ENCODE assay signal across 19 mouse cellular contexts in genomic region chr14:73057764-73058163, GRCm38 (mm10). TPM values are rescaled to one million over a fixed set of nuclear protein-coding genes. Genes with fewer than 3 reads are reported as not detected.
DNase-seq lines count a peak whose midpoint lies in the region; ATAC-seq and TF ChIP-seq lines count a peak whose summit lies in the region.
"Had no signal": no experiment of that assay in that cellular context is flagged by ENCODE, and none has a peak within 500 bp of the region (broad histone marks: within the 10 kb centered on the region; RNA-seq: fewer than 3 reads in every experiment).

No protein-coding gene starts in this region.

- H3K27ac ChIP-seq in lung, embryonic 14.5 days (ENCODE audit: low read depth), result no peak overlapping the region
- H3K27ac ChIP-seq in CH12.LX (ENCODE audit: insufficient read depth, low read depth), result peak overlapping the region; percentile 30
- H3K27ac ChIP-seq in hindbrain, embryonic 14.5 days, result no peak overlapping the region
- H3K27ac ChIP-seq: hindbrain, embryonic 12.5 days; liver, embryonic 15.5 days; neural tube, embryonic 15.5 days; stomach, postnatal 0 days had no signal

- TF ChIP-seq EP300 in CH12.LX (IDR thresholded peaks at IDR 0.05; ENCODE audit: low read length), result peak; percentile 96

- TF ChIP-seq POLR2A in lung, adult 2 months (IDR thresholded peaks at IDR 0.05; ENCODE audit: borderline replicate concordance, extremely low read depth, low read depth, low read length), result no peak
- no peak for TF ChIP-seq POLR2A in CH12.LX (IDR thresholded peaks at IDR 0.05; ENCODE audit: low read depth, low read length)

- in situ Hi-C loops in CH12.LX (cut with MboI; ENCODE audit: low pct_ligation_motif_present, low pct_unique_long_range_greater_than_20kb, low sequenced_read_pairs), result no loop called here

- H3K79me2 ChIP-seq in CH12.LX (replicated peaks; ENCODE audit: control insufficient read depth, extremely low read depth, insufficient read depth, poor library complexity, severe bottlenecking), result no peaks in the 10 kb centered on the region

- no peak for ATAC-seq in lung, embryonic 14.5 days (ENCODE audit: insufficient read depth)
- ATAC-seq in megakaryocyte, adult 5-6 weeks (ENCODE audit: poor library complexity, severe bottlenecking), result peak; percentile 66
- ATAC-seq in hindbrain, embryonic 14.5 days (ENCODE audit: low FRiP score), result no peak
- ATAC-seq: intestine, postnatal 0 days had no signal

- no peaks in the 10 kb centered on the region for H3K36me3 ChIP-seq in lung, embryonic 14.5 days (ENCODE audit: insufficient read depth)
- H3K36me3 ChIP-seq in CH12.LX (replicated peaks in 1 of 2; ENCODE audit: control insufficient read depth in 1 of 2, insufficient read depth in 1 of 2, low read length in 1 of 2), result no peaks in the 10 kb centered on the region
- H3K36me3 ChIP-seq in hindbrain, embryonic 14.5 days (replicated peaks; ENCODE audit: control insufficient read depth, insufficient read depth), result no peaks in the 10 kb centered on the region
- H3K36me3 ChIP-seq: hindbrain, embryonic 12.5 days; liver, embryonic 15.5 days; neural tube, embryonic 15.5 days had no signal

- WGBS in lung, embryonic 14.5 days, result 35% methylated on average over 10 of the region's 10 CpGs
- WGBS in lung, adult 2 months, result 33% methylated on average over 10 of the region's 10 CpGs
- WGBS in hindbrain, embryonic 14.5 days, result 66% methylated on average over 10 of the region's 10 CpGs

- no peak for TF ChIP-seq RAD21 in CH12.LX (IDR thresholded peaks at IDR 0.05; ENCODE audit: low read depth, low read length)

- no peaks in the 10 kb centered on the region for H3K4me1 ChIP-seq in lung, embryonic 14.5 days (ENCODE audit: insufficient read depth)
- H3K4me1 ChIP-seq in lung, adult 2 months (ENCODE audit: control insufficient read depth, insufficient read depth, low read length), result no peaks in the 10 kb centered on the region
- peaks cover 17 to 32% of the 10 kb centered on the region in 2 experiments for H3K4me1 ChIP-seq in CH12.LX (ENCODE audit: control insufficient read depth in 1 of 2, insufficient read depth in 2 of 2)
- H3K4me1 ChIP-seq in hindbrain, embryonic 14.5 days (replicated peaks; ENCODE audit: control insufficient read depth, insufficient read depth, low read length), result no peaks in the 10 kb centered on the region
- H3K4me1 ChIP-seq: hindbrain, embryonic 12.5 days; liver, embryonic 15.5 days; neural tube, embryonic 15.5 days had no signal

- no peaks in the 10 kb centered on the region for H3K27me3 ChIP-seq in lung, embryonic 14.5 days (ENCODE audit: insufficient read depth, low read length)
- no peaks in the 10 kb centered on the region for H3K27me3 ChIP-seq in CH12.LX (replicated peaks)
- H3K27me3 ChIP-seq in hindbrain, embryonic 14.5 days (ENCODE audit: control insufficient read depth, insufficient read depth, low read length), result no peaks in the 10 kb centered on the region
- H3K27me3 ChIP-seq: hindbrain, embryonic 12.5 days; liver, embryonic 15.5 days; neural tube, embryonic 15.5 days had no signal

- dilution Hi-C loops in CH12.LX (cut with MboI; ENCODE audit: extremely low pct_ligation_motif_present, extremely low pct_unique_long_range_greater_than_20kb, low sequenced_read_pairs), result no loop called here

- no peak overlapping the region for H3K9ac ChIP-seq in lung, embryonic 14.5 days
- H3K9ac ChIP-seq in CH12.LX (ENCODE audit: insufficient read depth, low read depth), result 0 out of 2 replicates have a peak overlapping the region, but pooled peaks have one; percentile 8
- no peak overlapping the region for H3K9ac ChIP-seq in hindbrain, embryonic 14.5 days
- H3K9ac ChIP-seq: hindbrain, embryonic 12.5 days; liver, embryonic 15.5 days; neural tube, embryonic 15.5 days had no signal

- peak; percentile 7 for DNase-seq in gastrocnemius, postnatal 25 days
- no peak for DNase-seq in gastrocnemius, postnatal 36 days
- peak; percentile 27 for DNase-seq in lung, embryonic 14.5 days
- no peak for DNase-seq in lung, adult 2 months
- DNase-seq in CH12.LX (ENCODE audit: extremely low read depth), result peak; percentile 88
- DNase-seq in hindbrain, embryonic 14.5 days (ENCODE audit: low spot score), result no peak
- no peak for DNase-seq in thymus, postnatal 10 days (ENCODE audit: low spot score in 2 of 2)
- DNase-seq: adrenal gland, postnatal 36 days; retina, postnatal 1 day; spleen, adult 18-20 months; thymus, postnatal 25 days had no signal

- no peak for TF ChIP-seq CTCF in lung, embryonic 14.5 days (IDR thresholded peaks at IDR 0.05; ENCODE audit: low read depth)
- no peak for TF ChIP-seq CTCF in lung, adult 2 months (IDR thresholded peaks at IDR 0.05; ENCODE audit: insufficient read depth, low read length)
- TF ChIP-seq CTCF in CH12.LX (conservative IDR thresholded peaks at IDR 0.05 in 1 of 2, IDR thresholded peaks at IDR 0.05 in 1 of 2; ENCODE audit: low read depth in 2 of 2, low read length in 2 of 2), result no peak

- intact Hi-C loops in gastrocnemius, postnatal 36 days (cut with DNase I), result no loop called here

- H3K4me3 ChIP-seq in lung, embryonic 14.5 days (ENCODE audit: low read depth, low read length), result no peak overlapping the region
- H3K4me3 ChIP-seq in lung, adult 2 months (replicated peaks; ENCODE audit: extremely low read depth, low read depth, low read length), result no peak overlapping the region
- peak overlapping the region in 1 of 3 experiments; percentile 25 for H3K4me3 ChIP-seq in CH12.LX (replicated peaks in 1 of 3; ENCODE audit: low read depth in 2 of 3, low read length in 2 of 3, poor library complexity in 1 of 3)
- H3K4me3 ChIP-seq in hindbrain, embryonic 14.5 days (replicated peaks; ENCODE audit: low read length), result no peak overlapping the region
- H3K4me3 ChIP-seq: hindbrain, embryonic 12.5 days; liver, embryonic 15.5 days; neural tube, embryonic 15.5 days had no signal

- no peak overlapping the region for H3K4me2 ChIP-seq in lung, embryonic 14.5 days
- H3K4me2 ChIP-seq in CH12.LX (ENCODE audit: insufficient read depth, low read depth, poor library complexity, severe bottlenecking), result peak overlapping the region; percentile 74
- no peak overlapping the region for H3K4me2 ChIP-seq in hindbrain, embryonic 14.5 days (replicated peaks)
- H3K4me2 ChIP-seq: hindbrain, embryonic 12.5 days; liver, embryonic 15.5 days; neural tube, embryonic 15.5 days had no signal

- H3K9me3 ChIP-seq in lung, embryonic 14.5 days (ENCODE audit: low read depth, low read length), result no peaks in the 10 kb centered on the region
- no peaks in the 10 kb centered on the region for H3K9me3 ChIP-seq in CH12.LX (replicated peaks; ENCODE audit: low read length)
- no peaks in the 10 kb centered on the region for H3K9me3 ChIP-seq in hindbrain, embryonic 14.5 days (ENCODE audit: control insufficient read depth, low read length)
- H3K9me3 ChIP-seq: hindbrain, embryonic 12.5 days; liver, embryonic 15.5 days; neural tube, embryonic 15.5 days had no signal

TF ChIP-seq in CH12.LX, 34 proteins besides CTCF, POLR2A, EP300 and RAD21 (continues in another document):
- TF ChIP-seq MAZ (IDR thresholded peaks at IDR 0.05; ENCODE audit: low read depth, low read length), result no peak
- TF ChIP-seq ZKSCAN1 (IDR thresholded peaks at IDR 0.05; ENCODE audit: borderline replicate concordance, low read depth, low read length), result no peak
- peak; percentile 97 for TF ChIP-seq IRF4 (IDR thresholded peaks at IDR 0.05; ENCODE audit: low read depth, low read length)
- TF ChIP-seq ZNF384 (IDR thresholded peaks at IDR 0.05; ENCODE audit: low read depth, low read length), result peak; percentile 78
- TF ChIP-seq MXI1 (IDR thresholded peaks at IDR 0.05; ENCODE audit: low read depth, low read length), result peak; percentile 67
- no peak for TF ChIP-seq ZMIZ1 (IDR thresholded peaks at IDR 0.05; ENCODE audit: low read depth, low read length)
- TF ChIP-seq ZC3H11A (IDR thresholded peaks at IDR 0.05; ENCODE audit: low read depth, low read length), result no peak
- TF ChIP-seq PAX5 (IDR thresholded peaks at IDR 0.05; ENCODE audit: low read length), result no peak
- no peak for TF ChIP-seq USF1 (IDR thresholded peaks at IDR 0.05; ENCODE audit: low read depth, low read length)
- peak; percentile 85 for TF ChIP-seq MAFK (IDR thresholded peaks at IDR 0.05; ENCODE audit: insufficient replicate concordance, low read length)
- TF ChIP-seq TBP (conservative IDR thresholded peaks at IDR 0.05; ENCODE audit: low read depth, low read length), result no peak
- peak; percentile 99 for TF ChIP-seq ETS1 (conservative IDR thresholded peaks at IDR 0.05; ENCODE audit: low read depth, low read length)
- no peak for TF ChIP-seq E2F4 (IDR thresholded peaks at IDR 0.05; ENCODE audit: insufficient replicate concordance, low read depth, low read length)
- TF ChIP-seq TCF12 (IDR thresholded peaks at IDR 0.05; ENCODE audit: low read depth, low read length), result peak; percentile 92
- TF ChIP-seq MEF2A (IDR thresholded peaks at IDR 0.05; ENCODE audit: borderline replicate concordance, low read depth, low read length), result peak; percentile 100
- peak; percentile 23; the same call in 1 of the 2 replicates for TF ChIP-seq MYC (IDR thresholded peaks at IDR 0.05; ENCODE audit: low read depth, low read length)
- peak; percentile 91 for TF ChIP-seq BHLHE40 (IDR thresholded peaks at IDR 0.05; ENCODE audit: low read depth, low read length)
- TF ChIP-seq CHD1 (IDR thresholded peaks at IDR 0.05; ENCODE audit: low read depth, low read length), result no peak
- TF ChIP-seq KAT2A (IDR thresholded peaks at IDR 0.05; ENCODE audit: insufficient replicate concordance, low read length), result no peak
- peak; percentile 74 for TF ChIP-seq ELF1 (IDR thresholded peaks at IDR 0.05; ENCODE audit: low read depth, low read length)
- TF ChIP-seq CHD2 (IDR thresholded peaks at IDR 0.05; ENCODE audit: low read length), result peak; percentile 81
- peak; percentile 89 for TF ChIP-seq JUN (IDR thresholded peaks at IDR 0.05; ENCODE audit: insufficient read depth, low read depth, low read length)
- peak; percentile 96 for TF ChIP-seq RCOR1 (conservative IDR thresholded peaks at IDR 0.05; ENCODE audit: low read depth, low read length)
- no peak for TF ChIP-seq USF2 (conservative IDR thresholded peaks at IDR 0.05; ENCODE audit: low read depth, low read length)
- TF ChIP-seq SIN3A (IDR thresholded peaks at IDR 0.05; ENCODE audit: low read length), result peak; percentile 65; the same call in 1 of the 2 replicates

RNA-seq across cellular contexts. Expression of gene Cysltr2, which starts 8.8 kb away (rescaled TPM):
- not detected for total RNA-seq in gastrocnemius, postnatal 25 days (2021)
- not detected for total RNA-seq in gastrocnemius, postnatal 36 days (2021)
- polyA plus RNA-seq in lung, embryonic 14.5 days (2014; fragmentation: Nextera tagmentation; extraction: Ambion mirVana), result 0.14 TPM in 1 of 2 replicates, not detected in the other
- 3.0 and 3.9 TPM in 2 replicates for polyA plus RNA-seq in lung, adult 2 months (2012; rRNA removed)
- 1.4 and 2.0 TPM in 2 replicates for total RNA-seq in CH12.LX (2012; rRNA removed)
- 0.47 TPM in 1 of 2 replicates, not detected in the other for total RNA-seq in CH12.LX (2014; rRNA removed)
- 0.61 and 0.89 TPM in 2 replicates for polyA plus RNA-seq in CH12.LX (2012; ENCODE audit: insufficient read length, low read depth)
- total RNA-seq in megakaryocyte, adult 5-6 weeks (2015), result 2.9 TPM in 1 of 2 replicates, not detected in the other
- not detected in 2 replicates for total RNA-seq in megakaryocyte, adult 5-6 weeks (2017)
- not detected in 2 replicates for polyA plus RNA-seq in hindbrain, embryonic 14.5 days (2014; fragmentation: Nextera tagmentation; extraction: Ambion mirVana)
- polyA plus RNA-seq: heart, embryonic 14.5 days; hindbrain, embryonic 12.5 days; limb, embryonic 11.5 days had no signal

Comparison
In these comparisons a context has a peak if more than half of its experiments do, and no peak if none do; other contexts are left out.
1. DNase-seq: peak in gastrocnemius, postnatal 25 days (single experiment), lung, embryonic 14.5 days (single experiment) and CH12.LX (single experiment); none in gastrocnemius, postnatal 36 days (0 of 2), lung, adult 2 months (single experiment), hindbrain, embryonic 14.5 days (single experiment) and thymus, postnatal 10 days (0 of 2).